Mouse (Mus musculus): ENCODE measurements around the gene Dock10. TPM values are rescaled to one million over a fixed set of nuclear protein-coding genes. Genes with fewer than 3 reads are reported as not detected.

Dock10 gene
- polyA plus RNA-seq, 1 experiment from 2014 or later: 5.5 TPM

- Histone ChIP-seq H3K27me3 (ENCODE audit: control insufficient read depth, insufficient read depth, low read length) (no peaks in the 10 kb centered on the region), H3K9ac (replicated peaks; ENCODE audit: low read length) (no peak overlapping the region), H3K4me1 (ENCODE audit: control insufficient read depth, insufficient read depth, low read length) (no peaks in the 10 kb centered on the region), H3K4me2 (ENCODE audit: low read depth, low read length) (no peak overlapping the region), H3K27ac (replicated peaks; ENCODE audit: low read depth, low read length) (no peak overlapping the region), H3K4me3 (ENCODE audit: low read depth, low read length) (no peak overlapping the region), H3K36me3 (replicated peaks; ENCODE audit: control insufficient read depth, insufficient read depth, low read depth, low read length) (no peaks in the 10 kb centered on the region), H3K9me3 (replicated peaks; ENCODE audit: control insufficient read depth, low read length) (no peaks in the 10 kb centered on the region)
- ATAC-seq (replicated peaks; ENCODE audit: insufficient number of reproducible peaks, low FRiP score, low TSS enrichment, low read depth) (no peak), DNase-seq (ENCODE audit: low spot score) (no peak)
- WGBS: 81% methylated on average over 1 of the region's 1 CpGs
Observed at GRCm38 (mm10) chr1:80722001-80722400, 36.3 kb downstream of the Dock10 start.

DNA sequence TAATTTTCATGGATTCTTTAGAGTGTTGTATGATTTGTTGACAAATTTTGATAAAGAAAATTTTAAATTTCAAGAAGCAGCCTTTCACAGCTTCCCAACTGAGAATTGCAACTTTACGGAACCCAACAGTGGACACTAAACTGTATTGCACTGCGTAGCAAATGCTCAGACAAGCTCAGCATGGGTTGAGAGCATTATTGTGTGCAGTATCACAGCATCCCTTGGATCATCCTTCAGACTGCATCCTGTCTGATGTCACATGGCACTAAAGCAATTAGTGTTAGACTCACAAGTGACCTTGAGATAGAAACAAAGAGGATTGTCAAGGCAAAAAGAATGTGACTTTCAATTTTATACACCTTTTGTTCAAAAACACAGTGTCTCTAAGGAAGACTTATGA, 37.1 kb downstream of the Dock10 start:
- DNase-seq (ENCODE audit: low spot score): no peak
- H3K4me1 ChIP-seq (ENCODE audit: control insufficient read depth, insufficient read depth, low read length): no peaks in the 10 kb centered on the region
- ATAC-seq (replicated peaks; ENCODE audit: insufficient number of reproducible peaks, low FRiP score, low TSS enrichment, low read depth): no peak
- H3K27ac ChIP-seq (replicated peaks; ENCODE audit: low read depth, low read length): no peak overlapping the region
- WGBS: 90% methylated on average over 2 of the region's 2 CpGs
- H3K36me3 ChIP-seq (replicated peaks; ENCODE audit: control insufficient read depth, insufficient read depth, low read depth, low read length): no peaks in the 10 kb centered on the region
- H3K4me2 ChIP-seq (ENCODE audit: low read depth, low read length): no peak overlapping the region
- no peaks in the 10 kb centered on the region for H3K9me3 ChIP-seq (replicated peaks; ENCODE audit: control insufficient read depth, low read length)
- no peaks in the 10 kb centered on the region for H3K27me3 ChIP-seq (ENCODE audit: control insufficient read depth, insufficient read depth, low read length)
- H3K9ac ChIP-seq (replicated peaks; ENCODE audit: low read length): no peak overlapping the region
- H3K4me3 ChIP-seq (ENCODE audit: low read depth, low read length): no peak overlapping the region

- DNase-seq (ENCODE audit: low spot score) (no peak), ATAC-seq (replicated peaks; ENCODE audit: insufficient number of reproducible peaks, low FRiP score, low TSS enrichment, low read depth) (no peak)
- Histone ChIP-seq H3K9ac (replicated peaks; ENCODE audit: low read length) (no peak overlapping the region), H3K27ac (replicated peaks; ENCODE audit: low read depth, low read length) (no peak overlapping the region), H3K9me3 (replicated peaks; ENCODE audit: control insufficient read depth, low read length) (no peaks in the 10 kb centered on the region), H3K4me1 (ENCODE audit: control insufficient read depth, insufficient read depth, low read length) (no peaks in the 10 kb centered on the region), H3K36me3 (replicated peaks; ENCODE audit: control insufficient read depth, insufficient read depth, low read depth, low read length) (no peaks in the 10 kb centered on the region), H3K4me3 (ENCODE audit: low read depth, low read length) (no peak overlapping the region), H3K4me2 (ENCODE audit: low read depth, low read length) (no peak overlapping the region), H3K27me3 (ENCODE audit: control insufficient read depth, insufficient read depth, low read length) (no peaks in the 10 kb centered on the region)
Observed at GRCm38 (mm10) chr1:80720146-80720545, 38.2 kb downstream of the Dock10 start.

DNA sequence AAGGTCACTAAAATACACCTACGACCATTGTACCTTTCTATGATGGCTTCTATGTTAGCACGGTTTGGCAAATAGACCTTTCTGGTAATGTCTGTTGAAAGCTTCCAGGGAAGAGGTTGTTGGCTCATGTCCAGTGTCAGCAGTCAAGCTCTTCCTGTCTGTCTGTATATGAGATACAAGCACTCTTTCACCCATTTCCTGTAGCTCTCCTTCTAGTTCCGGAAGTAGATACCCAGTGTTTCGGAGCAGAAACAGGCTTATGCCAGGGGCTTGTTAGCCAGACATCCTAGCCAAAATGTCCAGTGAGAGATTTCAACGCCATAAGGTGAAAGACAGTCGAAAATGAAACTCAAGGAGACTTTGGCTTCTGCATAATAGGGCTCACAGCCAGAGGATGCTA, 38.9 kb downstream of the Dock10 start:
- DNase-seq (ENCODE audit: low spot score) (no peak), ATAC-seq (replicated peaks; ENCODE audit: insufficient number of reproducible peaks, low FRiP score, low TSS enrichment, low read depth) (no peak)
- no peaks in the 10 kb centered on the region for H3K9me3 ChIP-seq (replicated peaks; ENCODE audit: control insufficient read depth, low read length)
- H3K4me3 ChIP-seq (ENCODE audit: low read depth, low read length): no peak overlapping the region
- H3K4me1 ChIP-seq (ENCODE audit: control insufficient read depth, insufficient read depth, low read length): no peaks in the 10 kb centered on the region
- 89% methylated on average over 6 of the region's 6 CpGs for WGBS
- no peaks in the 10 kb centered on the region for H3K36me3 ChIP-seq (replicated peaks; ENCODE audit: control insufficient read depth, insufficient read depth, low read depth, low read length)
- H3K9ac ChIP-seq (replicated peaks; ENCODE audit: low read length): no peak overlapping the region
- H3K27me3 ChIP-seq (ENCODE audit: control insufficient read depth, insufficient read depth, low read length): no peaks in the 10 kb centered on the region
- no peak overlapping the region for H3K27ac ChIP-seq (replicated peaks; ENCODE audit: low read depth, low read length)
- no peak overlapping the region for H3K4me2 ChIP-seq (ENCODE audit: low read depth, low read length)

- H3K27me3 ChIP-seq (ENCODE audit: control insufficient read depth, insufficient read depth, low read length): no peaks in the 10 kb centered on the region
- no peak overlapping the region for H3K4me3 ChIP-seq (ENCODE audit: low read depth, low read length)
- H3K36me3 ChIP-seq (replicated peaks; ENCODE audit: control insufficient read depth, insufficient read depth, low read depth, low read length): no peaks in the 10 kb centered on the region
- WGBS: 64% methylated on average over 1 of the region's 1 CpGs
- H3K9me3 ChIP-seq (replicated peaks; ENCODE audit: control insufficient read depth, low read length): no peaks in the 10 kb centered on the region
- no peak overlapping the region for H3K9ac ChIP-seq (replicated peaks; ENCODE audit: low read length)
- DNase-seq (ENCODE audit: low spot score) (no peak), ATAC-seq (replicated peaks; ENCODE audit: insufficient number of reproducible peaks, low FRiP score, low TSS enrichment, low read depth) (no peak)
- no peaks in the 10 kb centered on the region for H3K4me1 ChIP-seq (ENCODE audit: control insufficient read depth, insufficient read depth, low read length)
- no peak overlapping the region for H3K27ac ChIP-seq (replicated peaks; ENCODE audit: low read depth, low read length)
- H3K4me2 ChIP-seq (ENCODE audit: low read depth, low read length): no peak overlapping the region
Observed at GRCm38 (mm10) chr1:80718666-80719065, 39.7 kb downstream of the Dock10 start.

GRCm38 (mm10) chr1:80715917-80716316, 42.4 kb downstream of the Dock10 start:
- Histone ChIP-seq H3K4me1 (ENCODE audit: control insufficient read depth, insufficient read depth, low read length) (no peaks in the 10 kb centered on the region), H3K27ac (replicated peaks; ENCODE audit: low read depth, low read length) (no peak overlapping the region), H3K4me2 (ENCODE audit: low read depth, low read length) (no peak overlapping the region), H3K36me3 (replicated peaks; ENCODE audit: control insufficient read depth, insufficient read depth, low read depth, low read length) (no peaks in the 10 kb centered on the region), H3K4me3 (ENCODE audit: low read depth, low read length) (no peak overlapping the region), H3K9me3 (replicated peaks; ENCODE audit: control insufficient read depth, low read length) (no peaks in the 10 kb centered on the region), H3K9ac (replicated peaks; ENCODE audit: low read length) (no peak overlapping the region), H3K27me3 (ENCODE audit: control insufficient read depth, insufficient read depth, low read length) (no peaks in the 10 kb centered on the region)
- DNase-seq (ENCODE audit: low spot score) (no peak), ATAC-seq (replicated peaks; ENCODE audit: insufficient number of reproducible peaks, low FRiP score, low TSS enrichment, low read depth) (no peak)
- 75% methylated on average over 3 of the region's 3 CpGs for WGBS

GRCm38 (mm10) chr1:80713920-80714319, 44.4 kb downstream of the Dock10 start:
- no peaks in the 10 kb centered on the region for H3K36me3 ChIP-seq (replicated peaks; ENCODE audit: control insufficient read depth, insufficient read depth, low read depth, low read length)
- WGBS: 78% methylated on average over 1 of the region's 1 CpGs
- no peak overlapping the region for H3K4me3 ChIP-seq (ENCODE audit: low read depth, low read length)
- H3K9me3 ChIP-seq (replicated peaks; ENCODE audit: control insufficient read depth, low read length): no peaks in the 10 kb centered on the region
- DNase-seq (ENCODE audit: low spot score): no peak
- H3K4me2 ChIP-seq (ENCODE audit: low read depth, low read length): no peak overlapping the region
- no peak overlapping the region for H3K9ac ChIP-seq (replicated peaks; ENCODE audit: low read length)
- ATAC-seq (replicated peaks; ENCODE audit: insufficient number of reproducible peaks, low FRiP score, low TSS enrichment, low read depth): no peak
- no peaks in the 10 kb centered on the region for H3K27me3 ChIP-seq (ENCODE audit: control insufficient read depth, insufficient read depth, low read length)
- H3K27ac ChIP-seq (replicated peaks; ENCODE audit: low read depth, low read length): no peak overlapping the region
- no peaks in the 10 kb centered on the region for H3K4me1 ChIP-seq (ENCODE audit: control insufficient read depth, insufficient read depth, low read length)

GRCm38 (mm10) chr1:80710607-80711261, 47.6 kb downstream of the Dock10 start:
- ATAC-seq (replicated peaks; ENCODE audit: insufficient number of reproducible peaks, low FRiP score, low TSS enrichment, low read depth): no peak
- H3K9me3 ChIP-seq (replicated peaks; ENCODE audit: control insufficient read depth, low read length): no peaks in the 10 kb centered on the region
- no peaks in the 10 kb centered on the region for H3K27me3 ChIP-seq (ENCODE audit: control insufficient read depth, insufficient read depth, low read length)
- H3K27ac ChIP-seq (replicated peaks; ENCODE audit: low read depth, low read length): no peak overlapping the region
- no peaks in the 10 kb centered on the region for H3K36me3 ChIP-seq (replicated peaks; ENCODE audit: control insufficient read depth, insufficient read depth, low read depth, low read length)
- no peaks in the 10 kb centered on the region for H3K4me1 ChIP-seq (ENCODE audit: control insufficient read depth, insufficient read depth, low read length)
- DNase-seq (ENCODE audit: low spot score): no peak
- no peak overlapping the region for H3K9ac ChIP-seq (replicated peaks; ENCODE audit: low read length)
- no peak overlapping the region for H3K4me2 ChIP-seq (ENCODE audit: low read depth, low read length)
- no peak overlapping the region for H3K4me3 ChIP-seq (ENCODE audit: low read depth, low read length)
- WGBS: 77% methylated on average over 8 of the region's 8 CpGs
